Mouse (Mus musculus) megakaryocyte, embryonic 14.5 days (primary cell): ENCODE results near the gene Sema3f.

Experiments
- FLI1 ChIP-seq: IDR thresholded peaks from 2 replicates; pipeline ENCODE4 v1.6.1; 2012; ENCODE audit warnings: low read length, inconsistent platforms, mixed read lengths
- GATA1 ChIP-seq: IDR thresholded peaks from 3 replicates; pipeline ENCODE4 v1.6.1; 2012; ENCODE audit warnings: mixed read lengths, low read length, inconsistent platforms, borderline replicate concordance

GRCm38 (mm10) chr9:107699376-107699980 lies 10.8 kb downstream of the Sema3f start:
- TF ChIP-seq GATA1 (no peak), FLI1 (no peak)
